Mouse (Mus musculus): Measurements from ENCODE around the gene Ppp1r9b.

DNA sequence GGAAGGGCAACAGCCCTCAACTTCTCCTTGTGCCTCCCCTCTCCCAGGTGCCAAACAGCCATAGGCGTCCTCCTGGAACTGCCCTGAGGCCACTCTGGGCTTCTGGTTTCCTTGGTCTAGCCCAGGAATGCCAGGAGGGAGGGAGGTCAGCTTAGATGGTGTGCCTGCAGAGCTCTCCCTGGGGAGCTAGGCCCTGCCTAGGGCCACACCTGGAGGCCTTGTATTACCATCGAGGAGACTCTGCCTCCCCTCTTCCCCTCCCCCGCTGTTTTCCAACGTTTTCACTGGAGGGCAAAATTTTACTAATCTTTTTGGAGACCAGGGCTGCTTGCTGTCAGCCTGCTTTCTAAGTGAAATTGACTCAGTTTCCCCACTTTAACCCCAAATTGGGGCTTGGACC lies 15.2 kb downstream of the Ppp1r9b start:
- TF ChIP-seq TAL1 (IDR thresholded peaks at IDR 0.05; ENCODE audit: low read length) (no peak), GATA1 (IDR thresholded peaks at IDR 0.05; ENCODE audit: low read length) (no peak)
